Mouse (Mus musculus): Measurements from ENCODE around the gene Aldh4a1. TPM values are rescaled to one million over a fixed set of nuclear protein-coding genes. Genes with fewer than 3 reads are reported as not detected.
A peak's percentile ranks its signal among the peaks of the same experiment; 100 is the strongest.

Aldh4a1 gene
- polyA plus RNA-seq, 1 experiment = 7.0 TPM

- H3K27ac ChIP-seq (ENCODE audit: control insufficient read depth, insufficient read depth, low read depth, low read length) = peak overlapping the region; percentile 34; the same call in 1 of the 2 replicates
- H3K4me1 ChIP-seq (ENCODE audit: control insufficient read depth, insufficient read depth, low read length) = peaks cover 12% of the 10 kb centered on the region
- H3K4me3 ChIP-seq (ENCODE audit: control insufficient read depth, low read depth, low read length) = no peak overlapping the region; the same call in 1 of the 2 replicates
Measured at GRCm38 (mm10) chr4:139598950-139599518, 23.6 kb upstream of the Aldh4a1 start.

GRCm38 (mm10) chr4:139601519-139602356 is 20.9 kb upstream of the Aldh4a1 start:
- Histone ChIP-seq H3K27ac (ENCODE audit: control insufficient read depth, insufficient read depth, low read depth, low read length) (peak overlapping the region; percentile 42; the same call in 1 of the 2 replicates), H3K27me3 (ENCODE audit: control insufficient read depth, insufficient read depth, low read length) (no peaks in the 10 kb centered on the region), H3K4me3 (ENCODE audit: control insufficient read depth, low read depth, low read length) (no peak overlapping the region), H3K4me1 (ENCODE audit: control insufficient read depth, insufficient read depth, low read length) (peaks cover 11% of the 10 kb centered on the region), H3K36me3 (ENCODE audit: control insufficient read depth, insufficient read depth, low read length) (no peaks in the 10 kb centered on the region)
- TF ChIP-seq POLR2A (IDR thresholded peaks at IDR 0.05; ENCODE audit: control insufficient read depth, low read depth, low read length) = no peak
- TF ChIP-seq CTCF (IDR thresholded peaks at IDR 0.05; ENCODE audit: control insufficient read depth, insufficient read depth, insufficient replicate concordance, low read depth, low read length) = no peak

More at GRCm38 (mm10) chr4:139598950-139599518, 23.6 kb upstream of the Aldh4a1 start:
- Histone ChIP-seq H3K36me3 (ENCODE audit: control insufficient read depth, insufficient read depth, low read length) (no peaks in the 10 kb centered on the region), H3K27me3 (ENCODE audit: control insufficient read depth, insufficient read depth, low read length) (no peaks in the 10 kb centered on the region)
- no peak for TF ChIP-seq POLR2A (IDR thresholded peaks at IDR 0.05; ENCODE audit: control insufficient read depth, low read depth, low read length)
- TF ChIP-seq CTCF (IDR thresholded peaks at IDR 0.05; ENCODE audit: control insufficient read depth, insufficient read depth, insufficient replicate concordance, low read depth, low read length) = no peak

GRCm38 (mm10) chr4:139602357-139603244 is 20.1 kb upstream of the Aldh4a1 start, which contains the start of gene Gm21969:
Gene Gm21969, plus strand, starts transcription at chr4:139603186.
- TF ChIP-seq CTCF (IDR thresholded peaks at IDR 0.05; ENCODE audit: control insufficient read depth, insufficient read depth, insufficient replicate concordance, low read depth, low read length) (peak; percentile 94; the same call in 1 of the 2 replicates), POLR2A (IDR thresholded peaks at IDR 0.05; ENCODE audit: control insufficient read depth, low read depth, low read length) (no peak)
- Histone ChIP-seq H3K27me3 (ENCODE audit: control insufficient read depth, insufficient read depth, low read length) (no peaks in the 10 kb centered on the region), H3K36me3 (ENCODE audit: control insufficient read depth, insufficient read depth, low read length) (no peaks in the 10 kb centered on the region), H3K4me1 (ENCODE audit: control insufficient read depth, insufficient read depth, low read length) (peaks cover 9% of the 10 kb centered on the region), H3K4me3 (ENCODE audit: control insufficient read depth, low read depth, low read length) (no peak within 1 kb of the TSS), H3K27ac (ENCODE audit: control insufficient read depth, insufficient read depth, low read depth, low read length) (no peak within 1 kb of the TSS)

GRCm38 (mm10) chr4:139605216-139605615 is 17.4 kb upstream of the Aldh4a1 start:
- no peaks in the 10 kb centered on the region for H3K36me3 ChIP-seq (ENCODE audit: control insufficient read depth, insufficient read depth, low read length)
- TF ChIP-seq POLR2A (IDR thresholded peaks at IDR 0.05; ENCODE audit: control insufficient read depth, low read depth, low read length) = no peak
- no peak for TF ChIP-seq CTCF (IDR thresholded peaks at IDR 0.05; ENCODE audit: control insufficient read depth, insufficient read depth, insufficient replicate concordance, low read depth, low read length)
- no peaks in the 10 kb centered on the region for H3K27me3 ChIP-seq (ENCODE audit: control insufficient read depth, insufficient read depth, low read length)
- H3K27ac ChIP-seq (ENCODE audit: control insufficient read depth, insufficient read depth, low read depth, low read length) = no peak overlapping the region
- peaks cover 5% of the 10 kb centered on the region for H3K4me1 ChIP-seq (ENCODE audit: control insufficient read depth, insufficient read depth, low read length)
- H3K4me3 ChIP-seq (ENCODE audit: control insufficient read depth, low read depth, low read length) = no peak overlapping the region

- Histone ChIP-seq H3K27ac (ENCODE audit: control insufficient read depth, insufficient read depth, low read depth, low read length) (no peak overlapping the region), H3K4me1 (ENCODE audit: control insufficient read depth, insufficient read depth, low read length) (peaks cover 4% of the 10 kb centered on the region), H3K36me3 (ENCODE audit: control insufficient read depth, insufficient read depth, low read length) (no peaks in the 10 kb centered on the region), H3K27me3 (ENCODE audit: control insufficient read depth, insufficient read depth, low read length) (no peaks in the 10 kb centered on the region), H3K4me3 (ENCODE audit: control insufficient read depth, low read depth, low read length) (no peak overlapping the region)
- TF ChIP-seq CTCF (IDR thresholded peaks at IDR 0.05; ENCODE audit: control insufficient read depth, insufficient read depth, insufficient replicate concordance, low read depth, low read length) = no peak
- TF ChIP-seq POLR2A (IDR thresholded peaks at IDR 0.05; ENCODE audit: control insufficient read depth, low read depth, low read length) = no peak
Measured at GRCm38 (mm10) chr4:139606732-139607131, 15.9 kb upstream of the Aldh4a1 start.

GRCm38 (mm10) chr4:139608975-139609374 is 13.7 kb upstream of the Aldh4a1 start:
- no peaks in the 10 kb centered on the region; the same call in 1 of the 2 replicates for H3K4me1 ChIP-seq (ENCODE audit: control insufficient read depth, insufficient read depth, low read length)
- H3K36me3 ChIP-seq (ENCODE audit: control insufficient read depth, insufficient read depth, low read length) = no peaks in the 10 kb centered on the region
- no peaks in the 10 kb centered on the region for H3K27me3 ChIP-seq (ENCODE audit: control insufficient read depth, insufficient read depth, low read length)
- no peak overlapping the region for H3K4me3 ChIP-seq (ENCODE audit: control insufficient read depth, low read depth, low read length)
- no peak for TF ChIP-seq CTCF (IDR thresholded peaks at IDR 0.05; ENCODE audit: control insufficient read depth, insufficient read depth, insufficient replicate concordance, low read depth, low read length)
- TF ChIP-seq POLR2A (IDR thresholded peaks at IDR 0.05; ENCODE audit: control insufficient read depth, low read depth, low read length) = no peak
- H3K27ac ChIP-seq (ENCODE audit: control insufficient read depth, insufficient read depth, low read depth, low read length) = no peak overlapping the region

Data from testis, adult 2 months (tissue).